Mouse (Mus musculus) layer of hippocampus, adult 18-20 months (tissue): Measurements from ENCODE around the gene Gm20696. TPM values are rescaled to one million over a fixed set of nuclear protein-coding genes. Genes with fewer than 3 reads are reported as not detected.

Source experiments
- DNase-seq, 2 experiments: peaks; one replicate each; pipeline ENCODE4 v3.0.0; 2022; ENCODE audit warnings: low spot score in 2 of 2
- total RNA-seq, 2 experiments: library from RNA; stranded (reverse); gene quantifications; 2 replicates each; pipeline ENCODE4 v1.2.3; 2021

Gene Gm20696
- total RNA-seq, 2 experiments from 2014 or later = 5.7 to 7.4 TPM

GRCm38 (mm10) chr6:99665457-99666317 lies 910 bp downstream of the Gm20696 start:
- DNase-seq = no peak

- DNase-seq = no peak
Measured at GRCm38 (mm10) chr6:99663232-99663631, 3.4 kb downstream of the Gm20696 start.

- no peak for DNase-seq
Measured at GRCm38 (mm10) chr6:99660443-99660842, 6.2 kb downstream of the Gm20696 start.

- DNase-seq = peak in 1 of 2 experiments; percentile 49
Measured at GRCm38 (mm10) chr6:99658586-99658985, 8.0 kb downstream of the Gm20696 start.

GRCm38 (mm10) chr6:99656088-99656487 lies 10.5 kb downstream of the Gm20696 start:
- no peak for DNase-seq

GRCm38 (mm10) chr6:99655488-99655887 lies 11.1 kb downstream of the Gm20696 start:
- no peak for DNase-seq

- DNase-seq = no peak
Measured at GRCm38 (mm10) chr6:99654343-99654742, 12.3 kb downstream of the Gm20696 start.

- no peak for DNase-seq
Measured at GRCm38 (mm10) chr6:99652341-99652740, 14.3 kb downstream of the Gm20696 start.

- no peak for DNase-seq
Measured at GRCm38 (mm10) chr6:99649307-99649706, 17.3 kb downstream of the Gm20696 start.

GRCm38 (mm10) chr6:99646344-99646743 lies 20.3 kb downstream of the Gm20696 start:
- DNase-seq = no peak

- DNase-seq = no peak
Measured at GRCm38 (mm10) chr6:99644876-99645275, 21.7 kb downstream of the Gm20696 start.

- no peak for DNase-seq
Measured at GRCm38 (mm10) chr6:99644386-99644785, 22.2 kb downstream of the Gm20696 start.

- DNase-seq = no peak
Measured at GRCm38 (mm10) chr6:99643439-99644199, 23.0 kb downstream of the Gm20696 start.

- DNase-seq = no peak
Measured at GRCm38 (mm10) chr6:99637456-99637855, 29.1 kb downstream of the Gm20696 start.

GRCm38 (mm10) chr6:99636801-99637200 lies 29.8 kb downstream of the Gm20696 start:
- DNase-seq = no peak

- DNase-seq = no peak
Measured at GRCm38 (mm10) chr6:99636121-99636520, 30.5 kb downstream of the Gm20696 start.

GRCm38 (mm10) chr6:99632121-99632980 lies 34.2 kb downstream of the Gm20696 start:
- no peak for DNase-seq

GRCm38 (mm10) chr6:99631637-99632036 lies 35.0 kb downstream of the Gm20696 start:
- DNase-seq = peak in 1 of 2 experiments; percentile 74

GRCm38 (mm10) chr6:99629726-99630458 lies 36.7 kb downstream of the Gm20696 start:
- no peak for DNase-seq

GRCm38 (mm10) chr6:99626347-99626746 lies 40.2 kb downstream of the Gm20696 start:
- DNase-seq = no peak

- DNase-seq = no peak
Measured at GRCm38 (mm10) chr6:99625803-99626202, 40.8 kb downstream of the Gm20696 start.
